Mouse (Mus musculus): ENCODE measurements around the gene Tubd1.

DNA sequence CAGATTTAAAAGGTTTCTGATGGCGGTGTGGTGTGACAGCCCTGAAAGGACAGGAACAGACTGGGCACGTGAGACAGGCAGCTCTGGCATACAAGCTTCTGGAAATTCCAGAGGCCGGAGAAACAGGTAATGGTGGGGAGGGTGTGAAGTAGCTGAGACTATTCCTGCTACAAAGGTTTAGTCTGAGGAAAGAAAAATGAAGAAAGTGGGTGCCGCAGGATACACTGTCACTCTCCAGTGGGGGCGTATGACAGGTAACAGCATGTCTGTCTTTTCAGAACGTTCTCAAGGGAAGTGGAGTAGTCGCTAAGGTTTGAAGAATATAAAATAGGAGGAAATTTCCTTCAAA is 55.4 kb downstream of the Tubd1 start:
- TF ChIP-seq CTCF (conservative IDR thresholded peaks at IDR 0.05; ENCODE audit: low read length) (no peak), NANOG (IDR thresholded peaks at IDR 0.05; ENCODE audit: borderline replicate concordance, low read length) (no peak)

All from E14TG2a.4 (cell line).